Mouse (Mus musculus) hindbrain, embryonic 11.5 days (tissue): ENCODE measurements around the gene Dscaml1. TPM values are rescaled to one million over a fixed set of nuclear protein-coding genes. Genes with fewer than 3 reads are reported as not detected.

Experiments
- ATAC-seq: fragments of 200-750 bp; cut with Nextera tagmentation; 2 replicates; pipeline ENCODE4 v1.8.0; 2017; ENCODE audit warnings: mild to moderate bottlenecking, moderate TSS enrichment, moderate library complexity; ENCODE audit not compliant: low FRiP score
- DNase-seq: peaks from one replicate; pipeline ENCODE4 v3.0.0-alpha.2; 2015; ENCODE audit warnings: low spot score
- H3K27ac ChIP-seq: fragments of 300-500 bp; sonication (generic); 2 replicates; pipeline ENCODE4 v1.5.1; 2014; ENCODE audit warnings: mild to moderate bottlenecking, low read depth, low read length
- H3K27me3 ChIP-seq: fragments of 300-500 bp; sonication (generic); 2 replicates; pipeline ENCODE4 v1.6.1; 2014; ENCODE audit warnings: mild to moderate bottlenecking, low read length, moderate library complexity, mixed read lengths; ENCODE audit not compliant: control insufficient read depth, insufficient read depth
- H3K36me3 ChIP-seq: fragments of 300-500 bp; sonication (generic); 2 replicates; pipeline ENCODE4 v1.6.1; 2014; ENCODE audit warnings: mild to moderate bottlenecking, low read length, moderate library complexity, mixed read lengths; ENCODE audit not compliant: control insufficient read depth, insufficient read depth
- H3K4me1 ChIP-seq: fragments of 300-500 bp; sonication (generic); replicated peaks from 2 replicates; pipeline ENCODE4 v1.6.1; 2014; ENCODE audit warnings: low read length, mixed read lengths; ENCODE audit not compliant: control insufficient read depth, insufficient read depth
- H3K4me2 ChIP-seq: fragments of 300-500 bp; sonication (generic); replicated peaks from 2 replicates; pipeline ENCODE4 v1.6.1; 2014; ENCODE audit warnings: mild to moderate bottlenecking, low read depth, low read length
- H3K4me3 ChIP-seq: fragments of 300-500 bp; sonication (generic); 2 replicates; pipeline ENCODE4 v1.5.1; 2014; ENCODE audit warnings: low read depth, low read length
- H3K9ac ChIP-seq: fragments of 300-500 bp; sonication (generic); 2 replicates; pipeline ENCODE4 v1.6.1; 2014; ENCODE audit warnings: low read depth, low read length
- H3K9me3 ChIP-seq: fragments of 300-500 bp; sonication (generic); 2 replicates; pipeline ENCODE4 v1.6.1; 2016; ENCODE audit warnings: low read length; ENCODE audit not compliant: control insufficient read depth
- WGBS: fragments of 180-500 bp; shearing (Covaris S2); extraction: QIAGEN DNeasy Blood & Tissue Kit; methylation state at CpG from one replicate; pipeline ENCODE4 v1.1.7; 2014; 5-methylcytosine and 5-hydroxymethylcytosine counted together
- polyA plus RNA-seq: library from polyadenylated mRNA; unstranded; fragments of >200 nt; fragmentation: Nextera tagmentation; extraction: Ambion mirVana; gene quantifications from 2 replicates; pipeline ENCODE4 v1.2.1, GENCODE M21; 2014

Dscaml1 gene
- polyA plus RNA-seq, 1 experiment from 2014 or later = 0.80 TPM

GRCm38 (mm10) chr9:45432639-45433038, 6.2 kb downstream of the Dscaml1 start:
- Histone ChIP-seq H3K27ac (no peak overlapping the region), H3K9me3 (no peaks in the 10 kb centered on the region), H3K9ac (no peak overlapping the region), H3K4me2 (no peak overlapping the region), H3K36me3 (no peaks in the 10 kb centered on the region), H3K4me3 (no peak overlapping the region), H3K27me3 (peaks cover 47% of the 10 kb centered on the region), H3K4me1 (peaks cover 4% of the 10 kb centered on the region; the same call in 1 of the 2 replicates)
- 77% methylated on average over 12 of the region's 12 CpGs for WGBS
- DNase-seq = no peak
- no peak for ATAC-seq

DNA sequence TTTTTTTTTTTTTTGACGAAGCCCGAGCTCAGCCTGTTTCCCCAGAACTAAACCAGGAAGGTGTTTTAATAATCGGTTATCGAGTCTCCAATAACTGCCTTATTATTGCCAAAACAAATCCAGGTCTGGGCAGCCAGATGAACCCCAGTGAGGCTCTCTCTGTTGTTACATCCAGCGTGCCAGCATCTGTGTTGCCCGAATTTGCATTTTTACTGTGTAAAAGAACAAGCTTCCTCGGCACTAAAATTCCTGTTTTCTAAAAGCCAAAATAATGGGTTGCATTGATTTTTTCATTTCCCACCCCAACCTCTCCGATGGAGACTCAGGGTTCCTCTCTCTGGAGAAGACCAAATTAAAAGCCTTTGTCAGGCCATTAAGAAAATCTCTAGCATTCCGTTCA, 6.7 kb downstream of the Dscaml1 start:
- no peak overlapping the region for H3K4me2 ChIP-seq
- ATAC-seq (no peak), DNase-seq (no peak)
- no peak overlapping the region for H3K4me3 ChIP-seq
- peaks cover 47% of the 10 kb centered on the region for H3K27me3 ChIP-seq
- H3K9me3 ChIP-seq = no peaks in the 10 kb centered on the region
- H3K9ac ChIP-seq = no peak overlapping the region
- H3K4me1 ChIP-seq = peaks cover 4% of the 10 kb centered on the region; the same call in 1 of the 2 replicates
- WGBS = 78% methylated on average over 9 of the region's 9 CpGs
- H3K27ac ChIP-seq = no peak overlapping the region
- H3K36me3 ChIP-seq = no peaks in the 10 kb centered on the region

- no peak overlapping the region for H3K27ac ChIP-seq
- no peak for ATAC-seq
- H3K4me2 ChIP-seq = no peak overlapping the region
- H3K27me3 ChIP-seq = peaks cover 41% of the 10 kb centered on the region
- DNase-seq = no peak
- WGBS = 67% methylated on average over 2 of the region's 2 CpGs
- H3K9me3 ChIP-seq = no peaks in the 10 kb centered on the region
- no peak overlapping the region for H3K4me3 ChIP-seq
- H3K4me1 ChIP-seq = peaks cover 4% of the 10 kb centered on the region; the same call in 1 of the 2 replicates
- H3K36me3 ChIP-seq = no peaks in the 10 kb centered on the region
- H3K9ac ChIP-seq = no peak overlapping the region
These were observed 7.7 kb downstream of the Dscaml1 start for GRCm38 (mm10) chr9:45434171-45434570.

- Histone ChIP-seq H3K4me2 (no peak overlapping the region), H3K9ac (no peak overlapping the region), H3K27me3 (no peaks in the 10 kb centered on the region), H3K4me1 (0 out of 2 replicates have a peak, but pooled peaks cover 2% of the 10 kb centered on the region), H3K9me3 (no peaks in the 10 kb centered on the region), H3K4me3 (no peak overlapping the region), H3K36me3 (no peaks in the 10 kb centered on the region), H3K27ac (no peak overlapping the region)
- DNase-seq (no peak), ATAC-seq (no peak)
- 79% methylated on average over 4 of the region's 4 CpGs for WGBS
These were observed 12.6 kb downstream of the Dscaml1 start for GRCm38 (mm10) chr9:45439025-45439424.

GRCm38 (mm10) chr9:45440083-45440784, 13.8 kb downstream of the Dscaml1 start:
- H3K4me3 ChIP-seq = no peak overlapping the region
- WGBS = 85% methylated on average over 16 of the region's 16 CpGs
- 0 out of 2 replicates have a peak, but pooled peaks cover 2% of the 10 kb centered on the region for H3K4me1 ChIP-seq
- ATAC-seq = no peak
- H3K36me3 ChIP-seq = no peaks in the 10 kb centered on the region
- no peak overlapping the region for H3K9ac ChIP-seq
- DNase-seq = no peak
- no peak overlapping the region for H3K4me2 ChIP-seq
- H3K27ac ChIP-seq = no peak overlapping the region
- H3K27me3 ChIP-seq = no peaks in the 10 kb centered on the region
- no peaks in the 10 kb centered on the region for H3K9me3 ChIP-seq

DNA sequence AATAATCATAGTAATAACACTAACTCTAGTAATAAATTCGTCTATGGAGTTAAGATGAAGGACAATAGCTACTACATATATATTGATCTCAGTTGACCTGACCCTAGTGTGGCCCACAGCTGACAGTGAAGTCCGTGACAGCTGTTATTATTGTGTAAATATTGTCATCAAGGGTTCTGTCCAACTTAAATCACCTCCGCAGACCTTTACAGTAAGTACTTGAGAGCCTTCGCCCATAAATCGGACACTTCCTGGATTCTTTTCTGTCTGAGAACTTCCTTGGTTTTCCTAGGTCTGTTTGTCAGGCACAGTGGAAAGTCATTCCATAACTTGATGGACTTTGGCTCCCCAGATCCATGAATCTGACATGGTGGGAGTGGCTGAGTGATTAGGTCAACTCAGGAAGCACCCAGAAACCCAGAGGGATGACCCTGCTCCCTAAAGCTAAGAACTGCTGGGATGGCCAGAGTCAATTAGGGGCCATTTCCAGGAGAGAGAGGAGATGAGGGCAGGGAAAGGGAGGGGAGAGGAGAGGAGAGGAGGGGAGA, 17.9 kb downstream of the Dscaml1 start:
- no peak overlapping the region for H3K4me3 ChIP-seq
- ATAC-seq (no peak), DNase-seq (no peak)
- no peak overlapping the region for H3K27ac ChIP-seq
- WGBS = 82% methylated on average over 5 of the region's 5 CpGs
- H3K9me3 ChIP-seq = no peaks in the 10 kb centered on the region
- H3K4me1 ChIP-seq = no peaks in the 10 kb centered on the region
- no peak overlapping the region for H3K9ac ChIP-seq
- H3K36me3 ChIP-seq = no peaks in the 10 kb centered on the region
- no peak overlapping the region for H3K4me2 ChIP-seq
- H3K27me3 ChIP-seq = no peaks in the 10 kb centered on the region

DNA sequence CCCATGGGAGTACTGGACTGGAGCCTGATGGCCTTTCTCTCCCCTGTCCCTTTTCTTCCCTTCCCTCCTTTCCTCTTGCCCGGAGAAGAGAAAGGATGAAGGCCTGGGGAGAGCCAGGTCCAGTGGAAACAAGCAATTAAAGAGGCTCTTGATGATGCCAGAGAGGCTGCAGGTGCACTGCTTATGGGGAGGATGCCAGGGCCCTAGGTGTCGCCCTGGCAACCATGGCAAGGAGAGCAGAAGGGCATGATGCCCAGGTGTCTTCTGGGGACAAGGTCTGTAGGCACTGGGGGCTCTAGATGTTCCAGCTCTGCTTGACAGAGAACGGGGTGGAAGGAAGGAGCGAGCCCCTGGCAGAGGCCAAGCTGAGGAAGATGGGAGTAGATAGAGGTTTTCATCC, 23.2 kb downstream of the Dscaml1 start:
- no peak overlapping the region for H3K27ac ChIP-seq
- H3K4me1 ChIP-seq = no peaks in the 10 kb centered on the region
- DNase-seq (no peak), ATAC-seq (no peak)
- H3K4me3 ChIP-seq = no peak overlapping the region
- H3K4me2 ChIP-seq = no peak overlapping the region
- WGBS = 85% methylated on average over 4 of the region's 4 CpGs
- H3K9me3 ChIP-seq = no peaks in the 10 kb centered on the region
- H3K27me3 ChIP-seq = no peaks in the 10 kb centered on the region
- no peak overlapping the region for H3K9ac ChIP-seq
- no peaks in the 10 kb centered on the region for H3K36me3 ChIP-seq

GRCm38 (mm10) chr9:45451346-45451745, 24.9 kb downstream of the Dscaml1 start:
- ATAC-seq = no peak
- no peak overlapping the region for H3K4me2 ChIP-seq
- 93% methylated on average over 4 of the region's 4 CpGs for WGBS
- H3K27ac ChIP-seq = no peak overlapping the region
- no peaks in the 10 kb centered on the region for H3K9me3 ChIP-seq
- H3K4me3 ChIP-seq = no peak overlapping the region
- no peaks in the 10 kb centered on the region for H3K4me1 ChIP-seq
- DNase-seq = no peak
- no peak overlapping the region for H3K9ac ChIP-seq
- no peaks in the 10 kb centered on the region for H3K36me3 ChIP-seq
- H3K27me3 ChIP-seq = no peaks in the 10 kb centered on the region

GRCm38 (mm10) chr9:45454032-45454431, 27.6 kb downstream of the Dscaml1 start:
- ATAC-seq (no peak), DNase-seq (no peak)
- Histone ChIP-seq H3K9ac (no peak overlapping the region), H3K4me2 (no peak overlapping the region), H3K27me3 (no peaks in the 10 kb centered on the region), H3K4me3 (no peak overlapping the region), H3K4me1 (no peaks in the 10 kb centered on the region), H3K9me3 (no peaks in the 10 kb centered on the region), H3K27ac (no peak overlapping the region), H3K36me3 (no peaks in the 10 kb centered on the region)
- 94% methylated on average over 10 of the region's 10 CpGs for WGBS
